Mouse (Mus musculus) layer of hippocampus, postnatal 36 days (tissue): ENCODE measurements around the gene Chn2. TPM values are rescaled to one million over a fixed set of nuclear protein-coding genes. Genes with fewer than 3 reads are reported as not detected.

Experiments used
- DNase-seq, 2 experiments: peaks; one replicate each; pipeline ENCODE4 v3.0.0; 2022
- total RNA-seq, 2 experiments: library from RNA; stranded (reverse); gene quantifications; 2 replicates each; pipeline ENCODE4 v1.2.3; 2021

The Chn2 gene
- total RNA-seq, 2 experiments from 2014 or later, result 20.1 to 23.1 TPM

GRCm38 (mm10) chr6:54286813-54287212 lies 247.5 kb downstream of the Chn2 start:
- DNase-seq, result no peak

GRCm38 (mm10) chr6:54289774-54290500 lies 250.6 kb downstream of the Chn2 start:
- no peak for DNase-seq

GRCm38 (mm10) chr6:54297231-54297630 lies 257.9 kb downstream of the Chn2 start:
- no peak for DNase-seq

- no peak for DNase-seq
These were observed 260.1 kb downstream of the Chn2 start for GRCm38 (mm10) chr6:54299417-54299816.

GRCm38 (mm10) chr6:54305777-54306176 lies 266.4 kb downstream of the Chn2 start:
- no peak for DNase-seq

- DNase-seq, result no peak
These were observed 273.7 kb downstream of the Chn2 start for GRCm38 (mm10) chr6:54313071-54313470.

GRCm38 (mm10) chr6:54318618-54319017 lies 279.3 kb downstream of the Chn2 start:
- no peak for DNase-seq

- no peak for DNase-seq
These were observed 279.8 kb downstream of the Chn2 start for GRCm38 (mm10) chr6:54319198-54319597.

GRCm38 (mm10) chr6:54320236-54320635 lies 280.9 kb downstream of the Chn2 start:
- no peak for DNase-seq

GRCm38 (mm10) chr6:54325246-54325885 lies 286.0 kb downstream of the Chn2 start, which contains the start of gene Prr15:
Gene Prr15, plus strand, starts transcription at chr6:54325835.
- DNase-seq, result no peak

- peak; percentile 15 to 48 for DNase-seq
These were observed 287.6 kb downstream of the Chn2 start for GRCm38 (mm10) chr6:54326671-54327625.

- DNase-seq, result peak; percentile 12 to 21
These were observed 288.3 kb downstream of the Chn2 start for GRCm38 (mm10) chr6:54327626-54328003.

- DNase-seq, result no peak
These were observed 289.4 kb downstream of the Chn2 start for GRCm38 (mm10) chr6:54328783-54329182.

GRCm38 (mm10) chr6:54329598-54329997 lies 290.2 kb downstream of the Chn2 start:
- DNase-seq, result no peak

- DNase-seq, result no peak
These were observed 290.8 kb downstream of the Chn2 start for GRCm38 (mm10) chr6:54330166-54330565.

GRCm38 (mm10) chr6:54331765-54332164 lies 292.4 kb downstream of the Chn2 start:
- no peak for DNase-seq

- no peak for DNase-seq
These were observed 292.8 kb downstream of the Chn2 start for GRCm38 (mm10) chr6:54332203-54332602.

- no peak for DNase-seq
These were observed 293.8 kb downstream of the Chn2 start for GRCm38 (mm10) chr6:54333116-54333651.

GRCm38 (mm10) chr6:54333652-54334396 lies 294.5 kb downstream of the Chn2 start:
- no peak for DNase-seq

- DNase-seq, result peak; percentile 50 to 55
These were observed 298.0 kb downstream of the Chn2 start for GRCm38 (mm10) chr6:54337321-54337720.

GRCm38 (mm10) chr6:54341133-54341532 lies 301.8 kb downstream of the Chn2 start:
- DNase-seq, result no peak

GRCm38 (mm10) chr6:54342223-54342622 lies 302.9 kb downstream of the Chn2 start:
- no peak for DNase-seq
